Mouse (Mus musculus): ENCODE measurements around the gene Mlycd. TPM values are rescaled to one million over a fixed set of nuclear protein-coding genes. Genes with fewer than 3 reads are reported as not detected.

Mlycd gene
- 1 to 10 TPM; 7.8 to 8.4 TPM for total RNA-seq (2023)

DNA sequence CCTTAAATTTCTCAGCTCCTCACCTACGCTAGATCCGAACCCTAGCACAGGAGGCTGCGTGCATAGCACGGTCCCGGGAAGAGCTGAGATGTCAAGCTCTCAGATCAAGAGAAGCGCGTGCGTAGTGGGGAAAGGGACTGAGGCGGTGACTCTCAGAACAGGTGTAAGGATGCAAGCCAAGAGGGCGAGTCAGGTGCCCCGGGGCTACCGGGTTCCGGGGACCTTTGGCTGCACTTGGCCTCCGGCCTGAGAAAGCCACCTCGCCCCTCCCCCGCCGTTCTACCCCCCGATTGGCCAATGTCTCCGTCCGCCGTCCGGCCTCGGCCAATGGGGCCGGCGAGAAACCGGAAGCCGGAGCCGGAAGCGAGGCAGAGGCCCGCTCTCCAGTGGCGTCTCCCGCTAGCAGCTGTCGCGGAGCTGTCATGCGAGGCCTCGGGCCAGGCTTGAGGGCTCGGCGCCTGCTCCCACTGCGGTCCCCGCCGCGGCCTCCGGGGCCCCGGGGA, at the start of gene Mlycd:
Gene Mlycd, plus strand, starts transcription at position 355 of the 503 bp plus-strand sequence.

DNA sequence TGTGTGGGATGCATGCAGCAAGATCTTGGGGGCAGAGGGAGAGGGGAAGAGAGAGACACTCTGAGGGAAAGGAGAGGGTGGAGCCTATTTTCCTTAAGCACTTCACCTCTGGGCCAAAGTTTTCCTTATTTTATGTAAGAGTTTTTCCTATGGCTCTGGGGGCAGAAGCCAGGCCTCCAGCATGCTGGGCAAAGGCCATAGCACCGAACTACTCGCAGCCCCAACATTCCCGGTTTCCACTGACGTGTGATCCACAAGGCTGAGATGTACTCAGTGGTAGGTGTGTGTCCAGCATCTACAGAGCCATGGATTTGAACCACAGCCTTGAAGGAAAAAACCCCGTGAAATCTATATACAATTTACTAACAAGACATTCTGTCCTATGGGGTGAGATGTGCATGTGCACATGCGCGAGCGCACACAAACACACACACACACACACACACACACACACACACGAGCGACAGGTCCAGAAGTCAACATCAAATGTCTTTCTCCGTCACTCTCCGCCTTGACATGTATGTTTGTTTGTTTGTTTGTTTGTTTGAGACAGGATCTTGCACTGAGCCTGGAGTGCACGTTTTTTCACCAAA, 39.0 kb downstream of the Mlycd start, which contains the start of gene Osgin1:
Gene Osgin1, plus strand, starts transcription at position 543 of the 593 bp plus-strand sequence.

DNA sequence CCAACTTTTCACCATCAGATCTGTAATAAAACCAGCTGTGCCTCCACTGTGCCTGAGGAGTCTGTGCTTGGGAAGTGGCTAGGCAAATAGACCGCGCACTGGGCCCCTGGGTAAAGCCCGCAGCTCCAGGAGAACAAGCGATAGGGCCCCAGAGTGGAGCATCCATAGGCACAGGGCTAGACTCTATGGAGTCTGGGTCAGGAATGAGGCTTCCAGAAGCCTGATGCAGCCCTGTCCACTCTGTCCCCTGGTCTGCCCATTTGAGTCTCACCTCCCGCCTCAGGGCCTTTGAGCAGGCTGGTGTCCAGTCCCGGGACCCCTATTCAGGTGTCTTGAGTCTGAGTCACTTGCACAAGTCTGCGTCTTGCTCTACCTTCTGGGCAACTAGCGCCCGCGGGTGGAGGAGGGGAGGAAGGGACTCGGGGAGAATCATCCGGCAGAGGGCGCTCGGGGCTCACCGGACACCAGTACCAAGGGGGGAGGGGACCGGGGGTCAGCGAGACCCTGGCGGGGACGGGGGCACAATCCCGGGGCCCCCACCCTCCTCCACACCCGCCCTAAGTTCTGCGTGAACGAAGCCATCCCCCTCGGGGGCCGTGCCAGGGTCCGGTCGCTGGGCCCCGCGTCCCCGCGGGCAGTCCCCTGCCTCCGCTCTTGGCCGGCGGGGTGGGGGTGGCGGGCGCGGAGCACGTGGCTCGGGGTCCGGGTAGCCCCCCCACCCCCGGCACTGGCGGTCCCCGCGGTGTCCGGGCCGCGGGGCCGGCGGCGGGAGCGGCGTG, 51.7 kb downstream of the Mlycd start, which contains the start of gene Necab2:
Gene Necab2, plus strand, starts transcription at position 509 of the 779 bp plus-strand sequence.

Other genes starting within 250 kb of the Mlycd start
- 10 to 100 TPM; 65.9 to 76.9 TPM for gene Hsbp1, start 50.4 kb upstream of the Mlycd start, total RNA-seq (2023)
- gene Osgin1, start 39.2 kb downstream of the Mlycd start, total RNA-seq (2023), result 100 to 1,000 TPM; 252 to 275 TPM
- gene Necab2, start 51.8 kb downstream of the Mlycd start, total RNA-seq (2023), result 1 to 10 TPM in 1 of 2 experiments, under 1 TPM in 1; 0.99 to 1.2 TPM
- not detected for gene Slc38a8, start 106.8 kb downstream of the Mlycd start, total RNA-seq (2023)
- gene Mbtps1, start 163.9 kb downstream of the Mlycd start, total RNA-seq (2023), result 10 to 100 TPM; 40.0 to 48.7 TPM
- 10 to 100 TPM; 38.6 to 39.6 TPM for gene Hsdl1, start 180.3 kb downstream of the Mlycd start, total RNA-seq (2023)
- gene Dnaaf1, start 180.4 kb downstream of the Mlycd start, total RNA-seq (2023), result under 1 TPM in 1 of 2 experiments, not detected in 1; 0.24 TPM
- gene Taf1c, start 210.3 kb downstream of the Mlycd start, total RNA-seq (2023), result 1 to 10 TPM; 7.2 to 8.2 TPM
- gene Adad2, start 217.9 kb downstream of the Mlycd start, total RNA-seq (2023), result not detected
- not detected for gene Kcng4, start 240.8 kb downstream of the Mlycd start, total RNA-seq (2023)